Mouse (Mus musculus): Measurements from ENCODE around the gene Ptcd1. TPM values are rescaled to one million over a fixed set of nuclear protein-coding genes. Genes with fewer than 3 reads are reported as not detected.
"Not testable (repeated sequence)": the region's sequence is repeated elsewhere in the genome, so short reads cannot be mapped to it uniquely, and the experiment has no call there.

Ptcd1 gene
- polyA plus RNA-seq (2015; fragmentation: Nextera tagmentation; extraction: Ambion mirVana): 19.8 and 20.0 TPM in 2 replicates

- H3K36me3 ChIP-seq (ENCODE audit: insufficient read depth, low read length): peaks cover 33% of the 10 kb centered on the region
- peak within 1 kb of the TSS; percentile 99 for H3K4me3 ChIP-seq (ENCODE audit: low read length)
- no peaks in the 10 kb centered on the region for H3K9me3 ChIP-seq (ENCODE audit: low read length)
- peak within 1 kb of the TSS; percentile 92 for H3K27ac ChIP-seq (ENCODE audit: low read length)
- H3K27me3 ChIP-seq (ENCODE audit: insufficient read depth, low read length): no peaks in the 10 kb centered on the region
- peak within 1 kb of the TSS; percentile 96 for H3K4me2 ChIP-seq (replicated peaks; ENCODE audit: low read depth, low read length)
- peak within 1 kb of the TSS; percentile 96 for H3K9ac ChIP-seq (replicated peaks; ENCODE audit: low read length)
- ATAC-seq (ENCODE audit: low FRiP score, low TSS enrichment): peak; percentile 97
- WGBS: under 1% methylated on average over 51 of the region's 51 CpGs
- peaks cover 23% of the 10 kb centered on the region for H3K4me1 ChIP-seq (ENCODE audit: insufficient read depth, low read length)
Measured at GRCm38 (mm10) chr5:145166536-145167305, at the start of gene Ptcd1, which contains the start of gene Cpsf4. Ptcd1 (minus strand) TSS chr5:145167108. Cpsf4 (plus strand) TSS chr5:145167213.

- no peak overlapping the region for H3K9ac ChIP-seq (replicated peaks; ENCODE audit: low read length)
- 73% methylated on average over 4 of the region's 4 CpGs for WGBS
Measured at GRCm38 (mm10) chr5:145214679-145215078, 47.8 kb upstream of the Ptcd1 start.

GRCm38 (mm10) chr5:145213505-145213904 lies 46.6 kb upstream of the Ptcd1 start:
- Histone ChIP-seq H3K27ac (ENCODE audit: low read length) (no peak overlapping the region), H3K4me2 (replicated peaks; ENCODE audit: low read depth, low read length) (no peak overlapping the region), H3K9me3 (ENCODE audit: low read length) (no peaks in the 10 kb centered on the region), H3K4me3 (ENCODE audit: low read length) (no peak overlapping the region), H3K4me1 (ENCODE audit: insufficient read depth, low read length) (no peaks in the 10 kb centered on the region), H3K36me3 (ENCODE audit: insufficient read depth, low read length) (peaks cover 55% of the 10 kb centered on the region), H3K9ac (replicated peaks; ENCODE audit: low read length) (no peak overlapping the region), H3K27me3 (ENCODE audit: insufficient read depth, low read length) (no peaks in the 10 kb centered on the region)
- no peak for ATAC-seq (ENCODE audit: low FRiP score, low TSS enrichment)
- 89% methylated on average over 3 of the region's 3 CpGs for WGBS

More at GRCm38 (mm10) chr5:145214679-145215078, 47.8 kb upstream of the Ptcd1 start:
- ATAC-seq (ENCODE audit: low FRiP score, low TSS enrichment): no peak
- H3K9me3 ChIP-seq (ENCODE audit: low read length): no peaks in the 10 kb centered on the region
- H3K27me3 ChIP-seq (ENCODE audit: insufficient read depth, low read length): no peaks in the 10 kb centered on the region
- no peak overlapping the region for H3K4me3 ChIP-seq (ENCODE audit: low read length)
- H3K36me3 ChIP-seq (ENCODE audit: insufficient read depth, low read length): peaks cover 58% of the 10 kb centered on the region
- no peaks in the 10 kb centered on the region for H3K4me1 ChIP-seq (ENCODE audit: insufficient read depth, low read length)
- H3K27ac ChIP-seq (ENCODE audit: low read length): no peak overlapping the region
- H3K4me2 ChIP-seq (replicated peaks; ENCODE audit: low read depth, low read length): no peak overlapping the region

- Histone ChIP-seq H3K27ac (ENCODE audit: low read length) (no peak overlapping the region), H3K27me3 (ENCODE audit: insufficient read depth, low read length) (no peaks in the 10 kb centered on the region), H3K9ac (replicated peaks; ENCODE audit: low read length) (no peak overlapping the region), H3K4me3 (ENCODE audit: low read length) (no peak overlapping the region), H3K4me1 (ENCODE audit: insufficient read depth, low read length) (no peaks in the 10 kb centered on the region), H3K36me3 (ENCODE audit: insufficient read depth, low read length) (peaks cover 52% of the 10 kb centered on the region), H3K9me3 (ENCODE audit: low read length) (no peaks in the 10 kb centered on the region), H3K4me2 (replicated peaks; ENCODE audit: low read depth, low read length) (no peak overlapping the region)
- 87% methylated on average over 4 of the region's 4 CpGs for WGBS
- ATAC-seq (ENCODE audit: low FRiP score, low TSS enrichment): no peak
Measured at GRCm38 (mm10) chr5:145212216-145212615, 45.3 kb upstream of the Ptcd1 start.

GRCm38 (mm10) chr5:145211340-145211739 lies 44.4 kb upstream of the Ptcd1 start:
- peaks cover 56% of the 10 kb centered on the region for H3K36me3 ChIP-seq (ENCODE audit: insufficient read depth, low read length)
- ATAC-seq (ENCODE audit: low FRiP score, low TSS enrichment): no peak
- no peak overlapping the region for H3K27ac ChIP-seq (ENCODE audit: low read length)
- no peaks in the 10 kb centered on the region for H3K27me3 ChIP-seq (ENCODE audit: insufficient read depth, low read length)
- no peak overlapping the region for H3K9ac ChIP-seq (replicated peaks; ENCODE audit: low read length)
- 99% methylated on average over 4 of the region's 4 CpGs for WGBS
- no peak overlapping the region for H3K4me3 ChIP-seq (ENCODE audit: low read length)
- no peak overlapping the region for H3K4me2 ChIP-seq (replicated peaks; ENCODE audit: low read depth, low read length)
- H3K9me3 ChIP-seq (ENCODE audit: low read length): no peaks in the 10 kb centered on the region
- no peaks in the 10 kb centered on the region for H3K4me1 ChIP-seq (ENCODE audit: insufficient read depth, low read length)

- WGBS: 44% methylated on average over 10 of the region's 11 CpGs
- H3K4me1 ChIP-seq (ENCODE audit: insufficient read depth, low read length): peaks cover 12% of the 10 kb centered on the region
- H3K9ac ChIP-seq (replicated peaks; ENCODE audit: low read length); ATAC-seq (ENCODE audit: low FRiP score, low TSS enrichment); H3K27me3 ChIP-seq (ENCODE audit: insufficient read depth, low read length); H3K9me3 ChIP-seq (ENCODE audit: low read length); H3K4me2 ChIP-seq (replicated peaks; ENCODE audit: low read depth, low read length); H3K27ac ChIP-seq (ENCODE audit: low read length); H3K4me3 ChIP-seq (ENCODE audit: low read length): not testable (repeated sequence)
- peaks cover 44% of the 10 kb centered on the region for H3K36me3 ChIP-seq (ENCODE audit: insufficient read depth, low read length)
Measured at GRCm38 (mm10) chr5:145208391-145208790, 41.5 kb upstream of the Ptcd1 start.

- no peaks in the 10 kb centered on the region for H3K27me3 ChIP-seq (ENCODE audit: insufficient read depth, low read length)
- H3K4me2 ChIP-seq (replicated peaks; ENCODE audit: low read depth, low read length): no peak overlapping the region
- H3K4me1 ChIP-seq (ENCODE audit: insufficient read depth, low read length): peaks cover 12% of the 10 kb centered on the region
- peaks cover 42% of the 10 kb centered on the region for H3K36me3 ChIP-seq (ENCODE audit: insufficient read depth, low read length)
- no peaks in the 10 kb centered on the region for H3K9me3 ChIP-seq (ENCODE audit: low read length)
- no peak for ATAC-seq (ENCODE audit: low FRiP score, low TSS enrichment)
- no peak overlapping the region for H3K4me3 ChIP-seq (ENCODE audit: low read length)
- H3K27ac ChIP-seq (ENCODE audit: low read length): no peak overlapping the region
- WGBS: 86% methylated on average over 6 of the region's 6 CpGs
- H3K9ac ChIP-seq (replicated peaks; ENCODE audit: low read length): no peak overlapping the region
Measured at GRCm38 (mm10) chr5:145207954-145208353, 41.0 kb upstream of the Ptcd1 start.

- Histone ChIP-seq H3K4me1 (ENCODE audit: insufficient read depth, low read length) (peaks cover 12% of the 10 kb centered on the region), H3K36me3 (ENCODE audit: insufficient read depth, low read length) (peaks cover 36% of the 10 kb centered on the region), H3K9ac (replicated peaks; ENCODE audit: low read length) (no peak overlapping the region), H3K4me2 (replicated peaks; ENCODE audit: low read depth, low read length) (no peak overlapping the region), H3K4me3 (ENCODE audit: low read length) (no peak overlapping the region), H3K9me3 (ENCODE audit: low read length) (no peaks in the 10 kb centered on the region), H3K27ac (ENCODE audit: low read length) (no peak overlapping the region), H3K27me3 (ENCODE audit: insufficient read depth, low read length) (no peaks in the 10 kb centered on the region)
- 93% methylated on average over 6 of the region's 6 CpGs for WGBS
- ATAC-seq (ENCODE audit: low FRiP score, low TSS enrichment): no peak
Measured at GRCm38 (mm10) chr5:145207385-145207784, 40.5 kb upstream of the Ptcd1 start.

- peak overlapping the region; percentile 72 for H3K4me2 ChIP-seq (replicated peaks; ENCODE audit: low read depth, low read length)
- H3K27me3 ChIP-seq (ENCODE audit: insufficient read depth, low read length): no peaks in the 10 kb centered on the region
- peaks cover 16% of the 10 kb centered on the region for H3K36me3 ChIP-seq (ENCODE audit: insufficient read depth, low read length)
- H3K9ac ChIP-seq (replicated peaks; ENCODE audit: low read length): peak overlapping the region; percentile 53
- 20% methylated on average over 9 of the region's 9 CpGs for WGBS
- no peaks in the 10 kb centered on the region for H3K9me3 ChIP-seq (ENCODE audit: low read length)
- H3K4me3 ChIP-seq (ENCODE audit: low read length): peak overlapping the region; percentile 81
- H3K4me1 ChIP-seq (ENCODE audit: insufficient read depth, low read length): peaks cover 21% of the 10 kb centered on the region
- ATAC-seq (ENCODE audit: low FRiP score, low TSS enrichment): no peak
- no peak overlapping the region for H3K27ac ChIP-seq (ENCODE audit: low read length)
Measured at GRCm38 (mm10) chr5:145205041-145205440, 38.1 kb upstream of the Ptcd1 start.

Measured in kidney, embryonic 16.5 days (tissue).